Mouse (Mus musculus) fibroblast of lung, adult 2 months (primary cell): ENCODE data around the gene Nt5c3b.
A peak's percentile ranks its signal among the peaks of the same experiment; 100 is the strongest.

Experiments
- DNase-seq: peaks from one replicate; pipeline ENCODE4 v3.0.0-alpha.2; 2011; ENCODE audit warnings: low read depth

Gene Nt5c3b

GRCm38 (mm10) chr11:100441797-100442196 lies at the start of gene Nt5c3b, which contains the start of gene Klhl10:
Gene Nt5c3b, minus strand, starts transcription at chr11:100441808.
Gene Klhl10, plus strand, starts transcription at chr11:100441917.
- DNase-seq, result no peak

GRCm38 (mm10) chr11:100490951-100491350 lies 49.3 kb upstream of the Nt5c3b start:
- no peak for DNase-seq

- no peak for DNase-seq
Observed at GRCm38 (mm10) chr11:100485801-100486538, 44.4 kb upstream of the Nt5c3b start.

- DNase-seq, result no peak
Observed at GRCm38 (mm10) chr11:100484461-100484860, 42.9 kb upstream of the Nt5c3b start.

- no peak for DNase-seq
Observed at GRCm38 (mm10) chr11:100479152-100479551, 37.5 kb upstream of the Nt5c3b start.

- no peak for DNase-seq
Observed at GRCm38 (mm10) chr11:100476281-100476680, 34.7 kb upstream of the Nt5c3b start.

- no peak for DNase-seq
Observed at GRCm38 (mm10) chr11:100472935-100473295, 31.3 kb upstream of the Nt5c3b start.

GRCm38 (mm10) chr11:100472197-100472934 lies 30.8 kb upstream of the Nt5c3b start, which contains the start of gene Klhl11:
Gene Klhl11, minus strand, starts transcription at chr11:100472741.
- peak; percentile 83 for DNase-seq

- DNase-seq, result no peak
Observed at GRCm38 (mm10) chr11:100471352-100472196, 30.0 kb upstream of the Nt5c3b start.

- no peak for DNase-seq
Observed at GRCm38 (mm10) chr11:100465833-100466232, 24.2 kb upstream of the Nt5c3b start.

GRCm38 (mm10) chr11:100465229-100465792 lies 23.7 kb upstream of the Nt5c3b start:
- DNase-seq, result no peak

- no peak for DNase-seq
Observed at GRCm38 (mm10) chr11:100462699-100463098, 21.1 kb upstream of the Nt5c3b start.

GRCm38 (mm10) chr11:100457711-100458110 lies 16.1 kb upstream of the Nt5c3b start:
- no peak for DNase-seq

GRCm38 (mm10) chr11:100457247-100457646 lies 15.6 kb upstream of the Nt5c3b start:
- no peak for DNase-seq

GRCm38 (mm10) chr11:100442625-100443024 lies 1.0 kb upstream of the Nt5c3b start:
- DNase-seq, result no peak

GRCm38 (mm10) chr11:100440691-100441522 lies 701 bp downstream of the Nt5c3b start:
- peak; percentile 34 for DNase-seq

- DNase-seq, result no peak
Observed at GRCm38 (mm10) chr11:100437901-100438300, 3.7 kb downstream of the Nt5c3b start.

- no peak for DNase-seq
Observed at GRCm38 (mm10) chr11:100435678-100436246, 5.8 kb downstream of the Nt5c3b start.

GRCm38 (mm10) chr11:100432002-100432401 lies 9.6 kb downstream of the Nt5c3b start:
- DNase-seq, result no peak

GRCm38 (mm10) chr11:100430052-100430451 lies 11.6 kb downstream of the Nt5c3b start:
- DNase-seq, result no peak
